Mouse (Mus musculus): ENCODE data around the gene Phc1. TPM values are rescaled to one million over a fixed set of nuclear protein-coding genes. Genes with fewer than 3 reads are reported as not detected.

Gene Phc1
- polyA plus RNA-seq, 1 experiment, result 198 TPM

DNA sequence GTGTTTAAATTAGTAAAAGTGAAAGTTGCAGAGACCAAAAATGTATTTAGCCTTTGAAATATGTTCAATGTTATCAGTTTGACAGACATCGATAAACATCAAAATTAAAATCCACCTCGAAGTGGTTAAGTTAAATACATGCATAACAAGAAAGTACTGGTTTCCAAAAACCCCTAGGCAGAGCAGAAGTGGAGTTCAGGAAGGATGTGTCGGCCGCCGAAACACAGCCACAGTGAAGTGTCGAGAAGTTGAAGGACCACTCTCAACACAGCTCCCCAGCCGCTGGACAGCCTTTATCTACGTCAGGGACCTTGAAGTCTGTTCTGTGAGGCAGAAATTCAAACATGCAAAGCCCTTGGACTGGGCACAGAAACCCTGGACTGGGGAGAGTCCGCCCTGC, 36.8 kb downstream of the Phc1 start:
- TF ChIP-seq POLR2A (IDR thresholded peaks at IDR 0.05; ENCODE audit: control insufficient read depth, low read depth, low read length), result no peak
- no peak for TF ChIP-seq CTCF (IDR thresholded peaks at IDR 0.05; ENCODE audit: control insufficient read depth, insufficient read depth, insufficient replicate concordance, low read depth, low read length)
- H3K4me3 ChIP-seq (ENCODE audit: control insufficient read depth, low read depth, low read length), result no peak overlapping the region
- no peaks in the 10 kb centered on the region for H3K27me3 ChIP-seq (ENCODE audit: control insufficient read depth, insufficient read depth, low read length)
- H3K36me3 ChIP-seq (ENCODE audit: control insufficient read depth, insufficient read depth, low read length), result no peaks in the 10 kb centered on the region
- peaks cover 3% of the 10 kb centered on the region; the same call in 1 of the 2 replicates for H3K4me1 ChIP-seq (ENCODE audit: control insufficient read depth, insufficient read depth, low read length)
- H3K27ac ChIP-seq (ENCODE audit: control insufficient read depth, insufficient read depth, low read depth, low read length), result no peak overlapping the region

DNA sequence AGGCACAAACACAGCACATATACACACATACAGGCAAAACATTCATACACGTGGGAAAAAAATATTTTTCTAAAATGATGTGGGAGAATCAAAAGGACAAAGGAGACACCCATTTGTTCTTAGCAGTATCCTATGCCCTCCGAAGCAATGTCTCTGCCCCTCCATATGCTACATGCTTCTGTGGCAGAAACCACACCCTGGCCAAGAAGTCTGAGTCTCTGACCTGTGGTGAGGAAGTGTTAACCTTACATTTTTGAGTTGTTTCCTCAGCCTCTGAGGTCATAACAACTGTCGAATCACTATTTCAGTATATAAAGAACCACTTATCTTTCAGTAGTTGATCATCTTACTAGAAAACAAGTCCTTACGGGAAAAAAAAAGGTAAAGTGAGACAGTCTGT, 37.7 kb downstream of the Phc1 start:
- Histone ChIP-seq H3K27ac (ENCODE audit: control insufficient read depth, insufficient read depth, low read depth, low read length) (no peak overlapping the region), H3K4me3 (ENCODE audit: control insufficient read depth, low read depth, low read length) (no peak overlapping the region), H3K4me1 (ENCODE audit: control insufficient read depth, insufficient read depth, low read length) (peaks cover 3% of the 10 kb centered on the region; the same call in 1 of the 2 replicates), H3K27me3 (ENCODE audit: control insufficient read depth, insufficient read depth, low read length) (no peaks in the 10 kb centered on the region), H3K36me3 (ENCODE audit: control insufficient read depth, insufficient read depth, low read length) (no peaks in the 10 kb centered on the region)
- TF ChIP-seq CTCF (IDR thresholded peaks at IDR 0.05; ENCODE audit: control insufficient read depth, insufficient read depth, insufficient replicate concordance, low read depth, low read length), result no peak
- no peak for TF ChIP-seq POLR2A (IDR thresholded peaks at IDR 0.05; ENCODE audit: control insufficient read depth, low read depth, low read length)

DNA sequence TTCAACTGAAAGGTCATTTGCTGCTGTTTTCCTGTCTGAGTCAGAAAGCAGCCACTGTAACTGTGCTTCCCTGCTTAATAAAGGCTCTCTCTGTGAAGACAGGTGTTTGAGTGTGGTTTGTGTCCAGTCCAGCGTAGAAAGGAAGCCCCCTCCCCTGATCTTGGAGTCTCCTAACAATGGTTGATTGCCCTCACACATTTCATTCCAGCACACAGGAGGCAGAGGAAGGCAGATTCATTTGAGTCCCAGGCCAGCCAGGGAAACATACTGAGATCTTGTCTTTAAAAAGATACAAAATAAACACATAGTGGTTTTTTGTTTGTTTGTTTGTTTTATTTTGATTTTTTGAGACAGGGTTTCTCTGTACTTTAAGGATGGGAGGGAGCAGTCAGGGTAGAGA, 38.2 kb downstream of the Phc1 start:
- Histone ChIP-seq H3K27ac (ENCODE audit: control insufficient read depth, insufficient read depth, low read depth, low read length) (no peak overlapping the region), H3K27me3 (ENCODE audit: control insufficient read depth, insufficient read depth, low read length) (no peaks in the 10 kb centered on the region), H3K36me3 (ENCODE audit: control insufficient read depth, insufficient read depth, low read length) (no peaks in the 10 kb centered on the region), H3K4me3 (ENCODE audit: control insufficient read depth, low read depth, low read length) (no peak overlapping the region), H3K4me1 (ENCODE audit: control insufficient read depth, insufficient read depth, low read length) (peaks cover 3% of the 10 kb centered on the region; the same call in 1 of the 2 replicates)
- TF ChIP-seq POLR2A (IDR thresholded peaks at IDR 0.05; ENCODE audit: control insufficient read depth, low read depth, low read length) (no peak), CTCF (IDR thresholded peaks at IDR 0.05; ENCODE audit: control insufficient read depth, insufficient read depth, insufficient replicate concordance, low read depth, low read length) (no peak)

DNA sequence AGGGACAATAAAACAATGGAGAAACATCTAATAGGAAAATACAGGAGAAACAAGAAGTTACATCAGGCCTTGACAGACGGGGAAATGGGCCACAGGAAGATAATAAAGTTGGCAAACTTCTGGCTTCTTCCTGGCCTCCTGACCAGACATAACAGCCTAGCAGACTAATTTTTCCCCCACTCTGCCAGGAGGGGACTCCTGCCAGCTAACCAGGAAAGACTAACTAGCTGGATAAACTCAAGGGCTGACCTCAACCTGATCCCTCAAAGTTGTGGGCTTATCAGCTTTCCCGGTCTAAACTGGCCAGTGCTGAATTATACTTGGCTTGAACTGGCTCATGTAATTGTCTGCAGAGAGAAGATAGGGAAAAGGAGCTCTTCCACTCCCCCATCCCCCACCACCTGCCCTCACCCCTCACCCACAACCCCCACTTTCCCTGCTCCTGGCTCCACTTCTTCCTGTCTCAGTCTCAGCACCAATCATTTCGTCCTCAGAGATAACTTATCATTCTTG, 40.7 kb downstream of the Phc1 start:
- Histone ChIP-seq H3K4me3 (ENCODE audit: control insufficient read depth, low read depth, low read length) (no peak overlapping the region), H3K27me3 (ENCODE audit: control insufficient read depth, insufficient read depth, low read length) (no peaks in the 10 kb centered on the region), H3K4me1 (ENCODE audit: control insufficient read depth, insufficient read depth, low read length) (peaks cover 3% of the 10 kb centered on the region; the same call in 1 of the 2 replicates), H3K36me3 (ENCODE audit: control insufficient read depth, insufficient read depth, low read length) (no peaks in the 10 kb centered on the region), H3K27ac (ENCODE audit: control insufficient read depth, insufficient read depth, low read depth, low read length) (no peak overlapping the region; the same call in 1 of the 2 replicates)
- TF ChIP-seq POLR2A (IDR thresholded peaks at IDR 0.05; ENCODE audit: control insufficient read depth, low read depth, low read length) (no peak), CTCF (IDR thresholded peaks at IDR 0.05; ENCODE audit: control insufficient read depth, insufficient read depth, insufficient replicate concordance, low read depth, low read length) (no peak)

DNA sequence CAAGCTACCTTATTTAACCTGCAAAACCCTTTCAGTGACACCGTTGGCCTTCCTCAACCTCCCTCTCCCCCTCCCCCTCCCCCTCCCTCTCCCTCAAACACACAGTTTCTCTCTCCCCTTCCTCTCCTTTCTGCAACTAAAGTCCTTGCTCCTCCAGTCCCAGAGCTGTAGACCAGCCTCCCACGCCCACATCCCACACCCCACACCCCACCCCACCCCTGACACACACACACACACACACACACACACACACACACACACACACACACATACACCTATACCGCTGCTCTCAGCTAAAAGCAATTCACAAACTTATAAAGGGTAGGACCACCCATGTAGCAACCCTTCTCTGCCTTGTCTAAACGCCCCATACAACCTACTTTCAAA, 42.1 kb downstream of the Phc1 start:
- Histone ChIP-seq H3K4me1 (ENCODE audit: control insufficient read depth, insufficient read depth, low read length) (no peaks in the 10 kb centered on the region), H3K36me3 (ENCODE audit: control insufficient read depth, insufficient read depth, low read length) (no peaks in the 10 kb centered on the region), H3K27me3 (ENCODE audit: control insufficient read depth, insufficient read depth, low read length) (no peaks in the 10 kb centered on the region), H3K4me3 (ENCODE audit: control insufficient read depth, low read depth, low read length) (no peak overlapping the region), H3K27ac (ENCODE audit: control insufficient read depth, insufficient read depth, low read depth, low read length) (no peak overlapping the region)
- TF ChIP-seq CTCF (IDR thresholded peaks at IDR 0.05; ENCODE audit: control insufficient read depth, insufficient read depth, insufficient replicate concordance, low read depth, low read length) (no peak), POLR2A (IDR thresholded peaks at IDR 0.05; ENCODE audit: control insufficient read depth, low read depth, low read length) (no peak)

DNA sequence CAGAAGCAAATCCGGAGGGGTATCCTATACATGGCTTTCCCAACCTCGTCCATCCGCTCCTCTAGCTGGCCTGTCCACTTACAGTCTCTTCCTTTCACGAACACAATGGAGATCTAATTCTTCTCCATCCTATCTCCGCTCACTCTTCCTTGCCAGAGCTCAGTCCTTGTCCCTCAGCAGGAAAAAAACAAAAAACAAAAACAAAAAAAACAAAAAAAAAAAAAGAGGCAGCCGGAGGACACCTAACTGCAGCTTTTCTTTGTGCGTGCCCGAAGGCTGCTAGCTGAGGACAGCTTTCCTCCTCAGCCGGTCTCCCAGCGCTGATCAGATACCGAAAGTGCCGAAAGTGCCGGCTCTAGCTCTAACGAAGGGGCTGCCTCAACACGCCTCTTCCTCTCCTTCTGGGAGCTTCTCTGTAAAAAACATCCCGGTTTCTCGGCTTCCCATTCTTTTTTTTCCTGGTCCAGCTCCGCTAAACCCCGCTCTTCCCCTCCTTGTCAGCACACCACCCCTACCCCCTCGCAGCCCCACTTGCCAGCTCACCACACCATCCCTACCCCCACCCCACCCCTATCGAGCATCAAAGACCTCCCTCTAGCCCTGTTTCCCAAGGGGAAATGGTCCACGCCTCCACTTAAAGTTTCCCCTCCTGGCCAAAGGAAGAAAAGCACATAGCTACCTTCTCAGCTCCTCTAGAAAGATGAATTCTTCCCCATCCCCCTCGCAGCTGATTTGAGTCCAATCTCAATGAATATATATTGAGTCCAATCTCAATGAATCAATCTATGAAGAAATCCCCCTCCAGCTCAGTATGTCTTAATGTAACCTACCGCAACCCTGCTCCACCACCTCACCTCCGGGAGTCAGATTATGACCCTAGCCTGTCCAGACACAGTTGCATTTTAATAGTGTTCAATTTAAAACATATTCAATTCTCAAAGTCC, 42.8 kb downstream of the Phc1 start:
- no peaks in the 10 kb centered on the region for H3K27me3 ChIP-seq (ENCODE audit: control insufficient read depth, insufficient read depth, low read length)
- no peaks in the 10 kb centered on the region for H3K36me3 ChIP-seq (ENCODE audit: control insufficient read depth, insufficient read depth, low read length)
- no peaks in the 10 kb centered on the region for H3K4me1 ChIP-seq (ENCODE audit: control insufficient read depth, insufficient read depth, low read length)
- no peak overlapping the region for H3K27ac ChIP-seq (ENCODE audit: control insufficient read depth, insufficient read depth, low read depth, low read length)
- peak overlapping the region; percentile 8 for H3K4me3 ChIP-seq (ENCODE audit: control insufficient read depth, low read depth, low read length)
- TF ChIP-seq CTCF (IDR thresholded peaks at IDR 0.05; ENCODE audit: control insufficient read depth, insufficient read depth, insufficient replicate concordance, low read depth, low read length) (no peak), POLR2A (IDR thresholded peaks at IDR 0.05; ENCODE audit: control insufficient read depth, low read depth, low read length) (no peak; the same call in 1 of the 2 replicates)

DNA sequence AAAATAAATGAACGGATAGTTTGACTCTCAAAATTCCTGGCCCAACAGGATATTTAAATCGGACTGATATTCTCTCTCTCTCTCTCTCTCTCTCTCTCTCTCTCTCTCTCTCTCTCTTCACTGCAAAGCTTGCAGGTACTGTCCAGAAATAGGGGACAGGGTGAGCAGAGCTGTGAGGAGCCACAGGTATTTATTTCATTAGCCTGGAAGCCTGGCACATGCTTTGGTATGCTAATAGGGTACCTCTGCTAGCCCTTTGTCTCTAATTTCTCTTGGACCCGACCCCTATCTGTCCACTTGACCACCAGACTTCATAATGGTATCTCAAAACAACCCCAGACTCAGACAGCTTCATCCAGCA, 43.5 kb downstream of the Phc1 start:
- H3K27ac ChIP-seq (ENCODE audit: control insufficient read depth, insufficient read depth, low read depth, low read length), result no peak overlapping the region
- H3K27me3 ChIP-seq (ENCODE audit: control insufficient read depth, insufficient read depth, low read length), result no peaks in the 10 kb centered on the region
- peak overlapping the region; percentile 8; the same call in 1 of the 2 replicates for H3K4me3 ChIP-seq (ENCODE audit: control insufficient read depth, low read depth, low read length)
- TF ChIP-seq CTCF (IDR thresholded peaks at IDR 0.05; ENCODE audit: control insufficient read depth, insufficient read depth, insufficient replicate concordance, low read depth, low read length), result no peak
- TF ChIP-seq POLR2A (IDR thresholded peaks at IDR 0.05; ENCODE audit: control insufficient read depth, low read depth, low read length), result no peak
- no peaks in the 10 kb centered on the region for H3K4me1 ChIP-seq (ENCODE audit: control insufficient read depth, insufficient read depth, low read length)
- no peaks in the 10 kb centered on the region for H3K36me3 ChIP-seq (ENCODE audit: control insufficient read depth, insufficient read depth, low read length)

All from testis, adult 2 months (tissue).